Mouse (Mus musculus) left cerebral cortex, adult 8-10 months (tissue): ENCODE measurements at regions not wholly inside any gene's neighbourhood (a gene's known extent, or its start where the extent isn't known, plus 50 kb on each side); places are given as distances from the start of the nearest gene placed in this dataset.
"Not testable (repeated sequence)": the region's sequence is repeated elsewhere in the genome, so short reads cannot be mapped to it uniquely, and the experiment has no call there.

Experiments used
- DNase-seq, 2 experiments: peaks; one replicate each; pipeline ENCODE4 v3.0.0; 2022; ENCODE audit warnings: low spot score in 2 of 2

DNA sequence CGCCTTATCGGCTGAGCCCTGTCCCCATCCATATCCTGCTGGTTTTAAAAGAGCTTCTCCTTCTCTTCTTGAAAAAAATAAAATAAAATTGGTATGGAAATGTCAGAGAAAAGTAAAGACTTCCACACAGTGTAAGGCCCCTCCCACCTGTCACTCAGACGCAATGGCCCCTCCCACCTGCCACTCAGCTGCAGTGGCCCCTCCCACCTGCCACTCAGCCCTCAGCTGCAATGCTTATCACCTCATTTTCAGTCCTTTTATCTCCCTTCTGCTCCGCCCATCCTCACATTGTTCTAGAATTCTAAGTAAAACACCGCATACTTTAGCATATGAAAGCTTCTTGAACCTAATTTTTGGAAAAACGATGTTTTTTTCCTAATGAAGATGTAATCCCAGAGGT, 126.4 kb upstream of the Daam1 start:
- DNase-seq = no peak

DNA sequence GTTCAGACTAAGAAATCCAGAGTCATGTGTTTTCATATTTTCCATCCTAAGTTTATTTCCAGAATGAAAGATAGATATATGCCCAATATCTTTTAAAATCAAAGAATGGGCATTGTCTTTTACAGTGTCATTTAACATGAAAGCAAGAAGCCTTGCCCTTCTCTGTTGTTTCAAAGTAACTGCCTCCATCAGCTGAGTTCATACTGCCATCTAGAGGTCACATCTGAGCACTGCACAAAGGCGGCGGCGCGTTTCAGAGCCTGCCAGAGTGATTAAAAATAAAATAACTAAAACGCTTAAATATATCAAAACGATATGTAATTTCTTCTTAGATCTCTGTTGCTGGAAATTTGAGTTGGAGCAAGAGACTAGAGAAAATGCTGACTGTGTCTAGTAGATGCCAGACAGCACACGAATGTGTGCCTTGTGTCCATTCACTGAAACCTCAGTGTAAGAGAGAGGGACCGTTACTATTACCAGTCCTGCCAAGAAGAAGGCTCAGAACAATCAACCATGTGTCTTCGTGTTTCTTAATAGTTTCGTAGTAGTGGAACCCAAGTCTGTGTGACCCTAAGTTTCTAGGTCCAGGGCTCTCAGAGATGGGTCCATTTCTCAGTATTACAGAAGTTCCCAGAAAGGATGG, 123.0 kb upstream of the Daam1 start:
- DNase-seq = peak in 1 of 2 experiments; percentile 74

DNA sequence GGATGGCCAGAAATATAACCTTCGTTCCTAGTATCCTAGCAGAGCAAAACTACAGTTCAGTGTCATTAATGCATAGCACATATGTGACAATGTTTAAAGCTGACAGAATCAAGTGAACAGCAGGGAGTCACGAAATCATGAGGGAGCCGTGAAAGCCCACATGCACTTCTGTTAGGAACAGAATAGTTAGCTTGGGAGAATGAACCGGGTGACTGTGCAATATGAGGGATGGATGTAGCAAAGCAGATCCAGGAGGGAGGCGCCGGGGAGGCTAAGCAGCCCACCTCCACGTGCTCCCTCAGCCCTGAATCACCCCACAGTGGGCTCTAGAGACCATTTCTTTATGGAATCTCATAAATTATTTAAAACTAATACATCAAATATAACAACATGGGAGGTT, 116.3 kb upstream of the Daam1 start:
- peak in 1 of 2 experiments; percentile 28 for DNase-seq

DNA sequence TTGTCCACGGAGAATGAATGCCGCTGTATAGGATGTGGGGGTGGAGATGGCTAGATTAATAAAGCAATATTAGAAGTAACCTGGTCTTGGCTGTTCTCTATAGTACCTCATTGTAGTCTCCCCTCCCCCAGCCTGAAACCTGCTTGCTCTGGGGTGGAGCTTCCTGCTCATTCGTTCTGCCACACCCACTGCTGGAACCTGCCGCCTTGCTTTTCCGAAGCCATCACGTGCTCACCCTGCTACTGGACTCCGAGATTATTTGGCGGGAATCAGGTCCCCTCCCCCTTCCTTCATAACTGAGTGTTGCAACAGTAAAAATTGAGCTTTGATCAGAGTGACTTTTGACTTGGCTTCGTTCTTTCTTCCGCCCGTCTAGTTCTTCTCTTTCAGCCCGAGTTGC, 112.5 kb upstream of the Daam1 start:
- DNase-seq = not testable (repeated sequence)

- no peak for DNase-seq
Observed at GRCm38 (mm10) chr12:71718911-71719310, 112.0 kb upstream of the Daam1 start.

- no peak for DNase-seq
Observed at GRCm38 (mm10) chr12:71725140-71725539, 105.7 kb upstream of the Daam1 start.

GRCm38 (mm10) chr12:71725713-71726336, 105.1 kb upstream of the Daam1 start:
- no peak for DNase-seq

DNA sequence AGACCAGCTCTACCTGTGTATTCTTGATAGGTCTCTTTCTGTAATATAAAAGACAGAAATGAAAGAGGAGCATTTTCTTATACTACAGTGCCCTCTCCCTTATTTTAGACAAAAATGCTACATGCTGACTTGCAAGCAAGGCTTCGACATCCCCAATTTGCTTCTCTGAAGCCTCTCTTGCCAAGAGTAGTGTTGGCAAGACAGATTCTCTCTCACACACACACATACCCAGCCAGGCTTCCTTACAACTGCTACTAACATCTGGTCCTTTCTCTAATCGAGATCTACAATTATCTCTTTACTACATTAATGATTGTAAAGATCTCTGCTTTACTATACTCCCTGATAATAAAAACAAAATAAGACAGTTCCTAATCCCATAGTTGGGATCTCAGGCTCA, 87.5 kb upstream of the Daam1 start:
- no peak for DNase-seq

DNA sequence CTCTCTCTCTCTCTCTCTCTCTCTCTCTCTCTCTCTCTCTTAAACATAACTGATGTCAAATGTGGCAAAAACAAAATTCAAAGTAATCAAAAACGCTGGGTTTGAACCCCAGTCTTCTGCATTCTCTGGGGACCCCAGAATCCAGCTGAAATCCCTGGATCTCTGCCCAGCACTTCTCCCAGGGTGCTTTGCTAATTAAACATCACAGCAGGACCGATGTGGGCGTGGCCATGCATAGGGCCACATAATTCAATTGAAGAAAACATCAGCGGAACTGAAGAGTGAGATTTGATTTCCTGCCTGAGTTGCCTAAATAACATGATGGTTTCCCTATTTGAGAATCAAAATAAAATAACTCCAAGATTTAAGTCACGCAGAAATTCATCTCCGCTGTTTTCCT, 84.9 kb upstream of the Daam1 start:
- no peak for DNase-seq

GRCm38 (mm10) chr12:71747386-71747785, 83.5 kb upstream of the Daam1 start:
- no peak for DNase-seq

- DNase-seq = peak in 1 of 2 experiments; percentile 32
Observed at GRCm38 (mm10) chr12:71747831-71748368, 83.0 kb upstream of the Daam1 start.

- peak; percentile 29 to 83 for DNase-seq
Observed at GRCm38 (mm10) chr12:71748731-71749130, 82.1 kb upstream of the Daam1 start.

DNA sequence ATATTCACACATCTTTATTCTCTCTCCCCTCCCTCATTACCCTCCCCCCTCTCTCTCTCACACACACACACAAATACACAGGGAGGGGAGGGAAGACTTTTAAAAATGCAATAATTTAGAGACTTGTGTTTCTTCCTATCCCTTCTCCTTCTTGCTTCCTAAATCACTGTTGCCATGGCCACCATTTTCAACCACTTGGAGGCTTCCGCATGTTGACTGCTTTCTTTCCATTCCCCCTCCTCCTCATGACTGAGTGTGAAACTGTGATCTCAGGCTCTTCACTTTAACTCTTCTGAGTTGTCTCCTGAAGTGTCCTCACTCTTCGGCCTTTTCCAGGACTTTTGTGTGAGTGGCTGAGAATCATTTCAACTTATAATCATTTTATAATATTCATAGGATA, 81.2 kb upstream of the Daam1 start:
- peak in 1 of 2 experiments; percentile 21 for DNase-seq

DNA sequence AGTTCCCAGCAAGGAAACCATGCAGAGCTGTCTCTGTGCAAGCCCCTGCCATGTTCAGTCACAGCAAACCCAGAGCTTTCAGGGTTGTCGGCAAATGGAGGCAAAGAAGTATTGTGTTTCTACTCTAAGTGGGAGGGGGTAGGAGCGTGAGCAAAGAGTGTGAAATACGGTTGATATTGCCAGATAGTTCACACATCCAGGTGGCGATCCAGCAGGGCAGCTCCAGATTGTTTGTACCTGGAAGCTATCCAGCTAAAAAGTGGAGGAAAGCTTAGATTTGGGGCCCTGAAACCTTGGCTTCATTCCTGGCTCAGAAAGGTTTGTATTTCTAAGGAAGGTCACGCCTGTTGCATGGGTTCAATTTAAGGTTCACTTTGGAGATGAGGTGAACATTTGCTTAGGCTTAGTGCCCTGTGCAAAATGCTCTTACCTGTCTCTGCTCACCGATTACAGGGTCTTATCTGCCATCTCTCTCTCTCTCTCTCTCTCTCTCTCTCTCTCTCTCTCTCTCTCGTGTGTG, 78.1 kb upstream of the Daam1 start:
- no peak for DNase-seq

DNA sequence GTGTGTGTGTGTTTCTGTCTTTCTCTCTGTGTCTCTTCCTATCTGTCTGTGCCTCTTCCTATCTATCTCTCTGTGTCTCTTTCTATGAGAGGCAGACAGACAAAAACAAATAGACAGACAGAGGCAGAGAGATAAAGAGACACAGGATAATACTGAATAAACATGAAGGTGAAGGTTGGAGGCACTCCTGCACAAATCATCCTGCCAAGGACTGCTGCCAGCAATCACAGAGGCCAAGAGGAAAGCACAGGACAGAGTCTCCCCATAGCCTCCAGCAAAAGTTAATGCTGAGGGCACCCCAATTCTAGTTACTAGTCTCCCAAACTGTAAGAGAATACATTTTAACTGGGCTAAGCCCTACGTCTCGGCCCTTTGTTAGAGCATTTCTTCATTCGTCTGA, 77.6 kb upstream of the Daam1 start:
- no peak for DNase-seq

DNA sequence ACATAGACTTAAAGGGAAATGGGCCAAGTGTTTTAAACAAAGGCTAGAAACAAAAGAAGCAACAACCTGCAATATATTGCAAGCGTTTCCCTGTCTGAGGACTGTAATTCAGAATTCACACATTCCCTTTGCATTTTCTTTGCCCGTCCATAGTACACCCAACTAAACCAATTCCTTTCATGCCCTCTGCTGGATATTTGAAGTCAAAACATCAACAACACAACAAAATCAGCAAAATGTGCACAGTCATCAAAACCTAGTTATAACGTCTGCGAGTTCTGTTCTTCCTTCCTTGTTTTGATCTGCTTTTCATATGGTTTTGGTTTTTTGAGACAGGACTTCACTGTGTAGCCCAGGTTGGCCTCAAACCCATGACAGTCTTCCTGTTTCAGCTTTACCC, 67.7 kb upstream of the Daam1 start:
- no peak for DNase-seq

DNA sequence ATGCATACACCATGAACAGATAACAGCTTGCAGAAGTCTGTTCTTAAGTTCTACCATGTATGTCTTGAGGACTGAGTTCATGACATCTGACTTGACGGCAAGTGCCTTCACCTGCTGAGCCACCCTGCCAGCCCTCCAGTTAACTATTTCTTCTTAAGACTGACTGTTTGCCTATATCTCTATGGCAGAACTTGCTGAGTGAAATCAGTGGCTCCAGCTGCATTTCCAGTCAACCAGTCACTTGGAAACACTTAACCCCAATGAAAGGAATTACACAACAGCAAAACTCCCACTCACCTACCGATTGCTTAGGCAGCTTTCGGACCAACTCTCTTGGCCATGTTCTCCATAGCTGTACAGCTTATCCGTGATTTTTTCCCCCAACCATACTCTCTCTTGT, 64.8 kb upstream of the Daam1 start:
- DNase-seq = no peak

DNA sequence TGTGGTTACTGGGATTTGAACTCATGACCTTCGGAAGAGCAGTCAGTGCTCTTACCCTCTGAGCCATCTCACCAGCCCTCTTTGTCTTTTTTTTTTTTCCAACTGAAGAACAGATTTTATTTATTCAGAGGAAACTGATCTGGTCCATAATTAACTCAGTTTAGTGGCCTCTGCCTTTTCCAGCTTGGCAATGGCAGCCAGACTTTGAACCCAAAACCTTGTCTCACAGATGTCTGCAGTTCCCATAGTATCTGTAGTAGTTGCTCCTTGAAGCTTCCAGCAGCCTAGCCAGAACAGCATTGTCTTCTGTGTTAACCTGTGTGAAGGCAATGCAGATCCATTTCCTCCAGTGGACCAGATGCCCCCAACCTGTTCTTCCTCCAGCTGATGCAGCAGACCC, 64.2 kb upstream of the Daam1 start:
- no peak for DNase-seq

DNA sequence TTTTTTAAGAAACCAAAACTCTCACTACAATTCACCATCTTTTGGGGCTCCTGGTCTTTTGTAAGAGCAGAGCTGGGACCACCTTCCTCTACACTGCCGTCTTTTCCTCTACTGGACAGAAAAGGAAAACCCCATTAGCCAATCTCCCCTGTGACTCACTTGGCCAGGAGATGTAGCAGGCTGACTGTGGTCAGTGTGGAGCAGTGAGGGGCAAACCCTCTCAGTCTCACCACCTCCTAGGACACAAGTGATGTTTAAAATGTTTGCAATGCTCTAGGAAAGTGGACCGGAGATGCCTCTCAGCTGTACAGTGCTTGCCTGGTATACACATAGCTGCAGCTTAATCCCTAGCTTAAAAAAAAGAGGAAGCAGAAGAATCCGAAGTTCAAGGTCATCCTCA, 63.0 kb upstream of the Daam1 start:
- no peak for DNase-seq

- DNase-seq = peak in 1 of 2 experiments; percentile 77
Observed at GRCm38 (mm10) chr12:71768471-71768870, 62.4 kb upstream of the Daam1 start.

DNA sequence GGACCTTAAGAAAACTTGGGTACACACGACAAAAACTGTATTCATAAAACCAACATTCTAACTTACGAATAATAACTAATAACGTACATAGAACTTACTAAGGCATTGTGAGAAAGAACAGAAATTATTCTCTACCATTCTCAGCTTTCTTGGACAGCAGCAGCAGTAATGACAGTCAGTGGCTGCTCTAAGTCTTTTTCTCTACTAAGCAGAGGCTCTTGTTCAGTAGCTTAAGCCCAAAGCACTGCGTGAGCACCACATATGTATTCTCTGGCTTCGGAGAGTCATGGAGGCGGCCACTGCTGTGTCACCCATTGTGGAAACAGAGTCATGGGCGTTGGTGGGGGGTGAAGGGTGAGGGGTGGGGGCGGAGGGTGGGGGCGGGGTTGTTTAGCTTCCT, 62.0 kb upstream of the Daam1 start:
- no peak for DNase-seq

DNA sequence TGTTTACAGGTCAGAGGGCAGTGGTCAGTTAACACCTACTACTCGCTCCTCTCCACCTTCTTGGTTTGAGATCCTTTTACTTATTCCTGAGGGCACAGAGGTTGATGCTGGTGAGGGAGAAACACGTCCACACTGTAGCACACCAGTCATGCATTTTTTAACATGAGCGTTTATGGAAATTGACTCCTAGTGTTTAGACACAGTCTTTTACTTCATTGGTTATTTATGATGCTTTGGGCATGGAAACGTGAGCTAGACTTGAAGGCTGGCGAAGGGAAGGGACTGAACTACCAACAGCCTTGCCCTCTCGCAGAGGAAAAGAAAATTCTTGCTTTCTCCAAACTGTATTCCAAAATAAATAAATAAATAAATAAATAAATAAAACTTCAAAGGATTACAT, 61.6 kb upstream of the Daam1 start:
- DNase-seq = no peak

DNA sequence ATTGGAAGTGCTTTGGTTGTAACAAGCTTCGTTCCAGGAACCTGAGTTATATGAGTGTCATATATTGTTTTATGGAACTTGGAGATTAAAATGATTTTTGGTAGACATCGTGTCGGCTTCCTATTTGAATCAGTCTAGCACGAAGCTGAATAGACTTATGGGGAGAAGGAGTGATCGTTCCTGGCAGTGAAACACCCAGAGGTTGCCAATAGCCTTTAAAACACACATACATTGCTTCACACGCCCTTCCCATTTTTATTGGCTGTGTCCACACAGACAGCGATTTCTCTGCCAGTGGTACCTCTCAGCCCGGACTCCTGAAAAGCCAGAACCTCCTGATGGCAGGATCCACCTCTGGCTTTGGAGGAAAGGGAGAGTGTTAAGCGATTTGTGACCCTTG, 57.0 kb upstream of the Daam1 start:
- no peak for DNase-seq
